Mouse (Mus musculus): Measurements from ENCODE around the gene 4921504E06Rik. TPM values are rescaled to one million over a fixed set of nuclear protein-coding genes. Genes with fewer than 3 reads are reported as not detected.

4921504E06Rik gene
- not detected in 2 replicates for polyA plus RNA-seq (2011; ENCODE audit: insufficient read depth, insufficient read length, low replicate concordance, missing spikeins)

GRCm38 (mm10) chr2:19553821-19554592, at the start of gene 4921504E06Rik:
Gene 4921504E06Rik, minus strand, starts transcription at chr2:19553914.
- no peak for TF ChIP-seq CTCF (IDR thresholded peaks at IDR 0.05; ENCODE audit: control insufficient read depth, insufficient read depth, low read length)
- TF ChIP-seq POLR2A (IDR thresholded peaks at IDR 0.05; ENCODE audit: borderline replicate concordance, control insufficient read depth, low read depth, low read length): no peak
- 2% methylated on average over 27 of the region's 27 CpGs for WGBS
- Histone ChIP-seq H3K27ac (ENCODE audit: control insufficient read depth, insufficient read depth, low read depth, low read length, poor library complexity) (no peak within 1 kb of the TSS), H3K4me3 (replicated peaks; ENCODE audit: control insufficient read depth, low read depth, low read length) (peak within 1 kb of the TSS; percentile 41), H3K4me1 (ENCODE audit: control insufficient read depth, insufficient read depth, low read length) (no peaks in the 10 kb centered on the region)

GRCm38 (mm10) chr2:19601386-19601925, 47.7 kb upstream of the 4921504E06Rik start:
- WGBS: 69% methylated on average over 3 of the region's 3 CpGs
- TF ChIP-seq POLR2A (IDR thresholded peaks at IDR 0.05; ENCODE audit: borderline replicate concordance, control insufficient read depth, low read depth, low read length): no peak
- no peak for TF ChIP-seq CTCF (IDR thresholded peaks at IDR 0.05; ENCODE audit: control insufficient read depth, insufficient read depth, low read length)
- no peak overlapping the region for H3K4me3 ChIP-seq (replicated peaks; ENCODE audit: control insufficient read depth, low read depth, low read length)
- no peak overlapping the region for H3K27ac ChIP-seq (ENCODE audit: control insufficient read depth, insufficient read depth, low read depth, low read length, poor library complexity)
- H3K4me1 ChIP-seq (ENCODE audit: control insufficient read depth, insufficient read depth, low read length): no peaks in the 10 kb centered on the region

GRCm38 (mm10) chr2:19600860-19601259, 47.1 kb upstream of the 4921504E06Rik start:
- Histone ChIP-seq H3K4me1 (ENCODE audit: control insufficient read depth, insufficient read depth, low read length) (no peaks in the 10 kb centered on the region), H3K4me3 (replicated peaks; ENCODE audit: control insufficient read depth, low read depth, low read length) (no peak overlapping the region), H3K27ac (ENCODE audit: control insufficient read depth, insufficient read depth, low read depth, low read length, poor library complexity) (no peak overlapping the region)
- TF ChIP-seq POLR2A (IDR thresholded peaks at IDR 0.05; ENCODE audit: borderline replicate concordance, control insufficient read depth, low read depth, low read length): no peak
- TF ChIP-seq CTCF (IDR thresholded peaks at IDR 0.05; ENCODE audit: control insufficient read depth, insufficient read depth, low read length): no peak
- WGBS: 84% methylated on average over 5 of the region's 5 CpGs

GRCm38 (mm10) chr2:19599801-19600200, 46.1 kb upstream of the 4921504E06Rik start:
- Histone ChIP-seq H3K4me3 (replicated peaks; ENCODE audit: control insufficient read depth, low read depth, low read length) (no peak overlapping the region), H3K4me1 (ENCODE audit: control insufficient read depth, insufficient read depth, low read length) (no peaks in the 10 kb centered on the region), H3K27ac (ENCODE audit: control insufficient read depth, insufficient read depth, low read depth, low read length, poor library complexity) (no peak overlapping the region)
- no peak for TF ChIP-seq POLR2A (IDR thresholded peaks at IDR 0.05; ENCODE audit: borderline replicate concordance, control insufficient read depth, low read depth, low read length)
- no peak for TF ChIP-seq CTCF (IDR thresholded peaks at IDR 0.05; ENCODE audit: control insufficient read depth, insufficient read depth, low read length)
- 66% methylated on average over 5 of the region's 5 CpGs for WGBS

GRCm38 (mm10) chr2:19596988-19597387, 43.3 kb upstream of the 4921504E06Rik start:
- Histone ChIP-seq H3K4me1 (ENCODE audit: control insufficient read depth, insufficient read depth, low read length) (no peaks in the 10 kb centered on the region), H3K27ac (ENCODE audit: control insufficient read depth, insufficient read depth, low read depth, low read length, poor library complexity) (no peak overlapping the region), H3K4me3 (replicated peaks; ENCODE audit: control insufficient read depth, low read depth, low read length) (no peak overlapping the region)
- TF ChIP-seq POLR2A (IDR thresholded peaks at IDR 0.05; ENCODE audit: borderline replicate concordance, control insufficient read depth, low read depth, low read length) (no peak), CTCF (IDR thresholded peaks at IDR 0.05; ENCODE audit: control insufficient read depth, insufficient read depth, low read length) (no peak)

- no peak overlapping the region for H3K4me3 ChIP-seq (replicated peaks; ENCODE audit: control insufficient read depth, low read depth, low read length)
- no peaks in the 10 kb centered on the region for H3K4me1 ChIP-seq (ENCODE audit: control insufficient read depth, insufficient read depth, low read length)
- H3K27ac ChIP-seq (ENCODE audit: control insufficient read depth, insufficient read depth, low read depth, low read length, poor library complexity): no peak overlapping the region
- WGBS: 66% methylated on average over 2 of the region's 2 CpGs
- no peak for TF ChIP-seq POLR2A (IDR thresholded peaks at IDR 0.05; ENCODE audit: borderline replicate concordance, control insufficient read depth, low read depth, low read length)
- TF ChIP-seq CTCF (IDR thresholded peaks at IDR 0.05; ENCODE audit: control insufficient read depth, insufficient read depth, low read length): no peak
Observed at GRCm38 (mm10) chr2:19596426-19596825, 42.7 kb upstream of the 4921504E06Rik start.

GRCm38 (mm10) chr2:19594856-19595255, 41.1 kb upstream of the 4921504E06Rik start:
- 85% methylated on average over 7 of the region's 7 CpGs for WGBS
- TF ChIP-seq POLR2A (IDR thresholded peaks at IDR 0.05; ENCODE audit: borderline replicate concordance, control insufficient read depth, low read depth, low read length) (no peak), CTCF (IDR thresholded peaks at IDR 0.05; ENCODE audit: control insufficient read depth, insufficient read depth, low read length) (no peak)
- Histone ChIP-seq H3K4me1 (ENCODE audit: control insufficient read depth, insufficient read depth, low read length) (no peaks in the 10 kb centered on the region), H3K4me3 (replicated peaks; ENCODE audit: control insufficient read depth, low read depth, low read length) (no peak overlapping the region), H3K27ac (ENCODE audit: control insufficient read depth, insufficient read depth, low read depth, low read length, poor library complexity) (no peak overlapping the region)

- 82% methylated on average over 3 of the region's 3 CpGs for WGBS
- H3K27ac ChIP-seq (ENCODE audit: control insufficient read depth, insufficient read depth, low read depth, low read length, poor library complexity): no peak overlapping the region
- no peak for TF ChIP-seq CTCF (IDR thresholded peaks at IDR 0.05; ENCODE audit: control insufficient read depth, insufficient read depth, low read length)
- no peak for TF ChIP-seq POLR2A (IDR thresholded peaks at IDR 0.05; ENCODE audit: borderline replicate concordance, control insufficient read depth, low read depth, low read length)
- no peaks in the 10 kb centered on the region for H3K4me1 ChIP-seq (ENCODE audit: control insufficient read depth, insufficient read depth, low read length)
- no peak overlapping the region for H3K4me3 ChIP-seq (replicated peaks; ENCODE audit: control insufficient read depth, low read depth, low read length)
Observed at GRCm38 (mm10) chr2:19579846-19580245, 26.1 kb upstream of the 4921504E06Rik start.
